In the genomic region with DNA sequence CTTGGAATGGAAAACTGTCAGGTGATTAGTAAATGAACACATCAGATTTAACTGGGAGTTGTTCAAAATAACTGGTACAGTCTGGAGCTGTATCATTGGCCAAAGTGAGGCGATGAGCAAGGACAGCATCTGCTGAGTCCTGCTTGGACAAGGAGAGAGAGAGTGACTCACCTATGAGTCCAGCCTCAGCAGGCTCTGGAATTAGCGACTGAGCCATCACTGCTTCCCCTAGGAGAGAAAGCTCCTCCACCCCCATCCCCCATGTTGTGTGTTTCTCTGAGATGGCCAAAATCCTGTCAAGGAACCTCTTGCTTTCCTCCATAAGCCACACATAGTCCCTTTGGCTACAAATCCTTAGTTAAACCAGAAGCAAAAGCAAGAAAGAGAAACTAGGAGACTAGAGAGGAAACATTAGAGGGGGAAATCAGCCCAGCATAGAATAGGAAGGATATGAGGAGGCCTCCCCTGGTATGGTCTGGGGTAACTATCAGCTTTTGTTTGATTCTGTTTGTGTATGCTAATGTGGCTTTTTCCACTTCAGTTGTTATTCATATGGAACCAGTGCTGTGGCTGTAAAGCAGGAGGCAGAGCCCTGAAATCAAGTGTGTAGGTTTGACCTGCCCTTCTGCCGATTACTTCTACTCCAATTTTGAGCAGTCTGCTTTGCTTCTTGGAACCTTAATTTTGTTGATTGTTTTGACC, we compare ENCODE assay signal across 12 mouse cellular contexts.
A peak's percentile ranks its signal among the peaks of the same experiment; 100 is the strongest.
DNase-seq lines count a peak whose midpoint lies in the region; ATAC-seq lines count a peak whose summit lies in the region.
"Had no signal": no experiment of that assay in that cellular context is flagged by ENCODE, and none has a peak within 500 bp of the region (broad histone marks: within the 10 kb centered on the region; RNA-seq: fewer than 3 reads in every experiment).

No protein-coding gene starts in this region.

- no peaks in the 10 kb centered on the region for H3K36me3 ChIP-seq in heart, embryonic 13.5 days

- 61% methylated on average over 3 of the region's 3 CpGs for WGBS in heart, embryonic 13.5 days

- peaks cover 52% of the 10 kb centered on the region for H3K4me1 ChIP-seq in heart, embryonic 13.5 days

- no peak overlapping the region for H3K4me2 ChIP-seq in heart, embryonic 13.5 days
- H3K4me2 ChIP-seq: lung, embryonic 14.5 days had no signal

- H3K27ac ChIP-seq in heart, embryonic 13.5 days (replicated peaks): peak overlapping the region; percentile 85
- H3K27ac ChIP-seq: layer of hippocampus, adult 2 months had no signal

- peak overlapping the region; percentile 3; the same call in 1 of the 2 replicates for H3K9ac ChIP-seq in heart, embryonic 13.5 days
- H3K9ac ChIP-seq: lung, embryonic 14.5 days had no signal

- H3K9me3 ChIP-seq in heart, embryonic 13.5 days: no peaks in the 10 kb centered on the region

- DNase-seq in heart, adult 18-20 months: no peak
- DNase-seq in 3T3-L1 (ENCODE audit: low read depth, low spot score): peak; percentile 89
- DNase-seq in cerebellum, adult 8-10 months: peak; percentile 66
- no peak for DNase-seq in urinary bladder, postnatal 10 days (ENCODE audit: low spot score)
- DNase-seq in urinary bladder, adult 18-20 months (ENCODE audit: low spot score in 2 of 2): no peak
- DNase-seq: lung, embryonic 14.5 days; right cerebral cortex, adult 18-20 months had no signal

- no peak for ATAC-seq in heart, embryonic 13.5 days (ENCODE audit: extremely low read depth, insufficient number of reproducible peaks, low FRiP score, low TSS enrichment)
- ATAC-seq in CD4-positive, CD25-positive, alpha-beta regulatory T cell, adult 4 months: peak; percentile 27
- no peak for ATAC-seq in megakaryocyte progenitor cell, adult 5-6 weeks (replicated peaks; ENCODE audit: poor library complexity)
- ATAC-seq: intestine, postnatal 0 days had no signal

- no peak overlapping the region for H3K4me3 ChIP-seq in heart, embryonic 13.5 days
- H3K4me3 ChIP-seq: layer of hippocampus, adult 2 months had no signal

- no peaks in the 10 kb centered on the region for H3K27me3 ChIP-seq in heart, embryonic 13.5 days (replicated peaks)

Comparison
In these comparisons a context has a peak if more than half of its experiments do, and no peak if none do; other contexts are left out.
1. DNase-seq: peak in 3T3-L1 (single experiment) and cerebellum, adult 8-10 months (single experiment); none in heart, adult 18-20 months (0 of 2), urinary bladder, postnatal 10 days (single experiment) and urinary bladder, adult 18-20 months (0 of 2).